Mouse (Mus musculus) CD4-positive helper T cell, adult 2 months (primary cell): ENCODE results near the gene Krt28.
A peak's percentile ranks its signal among the peaks of the same experiment; 100 is the strongest.

ENCODE experiments used
- DNase-seq: peaks from one replicate; pipeline ENCODE4 v3.0.0-alpha.2; 2012; ENCODE audit warnings: low read depth, missing footprints, low spot score

Gene Krt28

GRCm38 (mm10) chr11:99366791-99367190, 7.9 kb downstream of the Krt28 start:
- no peak for DNase-seq

- peak; percentile 27 for DNase-seq
Observed at GRCm38 (mm10) chr11:99364412-99364811, 10.3 kb downstream of the Krt28 start.

GRCm38 (mm10) chr11:99361423-99361822, 13.3 kb downstream of the Krt28 start:
- no peak for DNase-seq

- no peak for DNase-seq
Observed at GRCm38 (mm10) chr11:99351004-99351403, 23.7 kb downstream of the Krt28 start, which contains the start of gene Krt27. Krt27 (minus strand) TSS chr11:99351104.

GRCm38 (mm10) chr11:99339299-99339847, 35.3 kb downstream of the Krt28 start:
- no peak for DNase-seq

GRCm38 (mm10) chr11:99337866-99338265, 36.8 kb downstream of the Krt28 start, which contains the start of gene Krt26:
Krt26 (minus strand) TSS chr11:99337966.
- no peak for DNase-seq

- DNase-seq, result no peak
Observed at GRCm38 (mm10) chr11:99333426-99333825, 41.3 kb downstream of the Krt28 start.

GRCm38 (mm10) chr11:99329655-99330054, 45.0 kb downstream of the Krt28 start:
- no peak for DNase-seq

GRCm38 (mm10) chr11:99322851-99323250, 51.9 kb downstream of the Krt28 start, which contains the start of gene Krt25:
Krt25 (minus strand) TSS chr11:99322951.
- no peak for DNase-seq

- DNase-seq, result no peak
Observed at GRCm38 (mm10) chr11:99321094-99321493, 53.6 kb downstream of the Krt28 start.

- DNase-seq, result no peak
Observed at GRCm38 (mm10) chr11:99319127-99319526, 55.6 kb downstream of the Krt28 start.

- no peak for DNase-seq
Observed at GRCm38 (mm10) chr11:99316543-99316942, 58.2 kb downstream of the Krt28 start.
